Mouse (Mus musculus): ENCODE data around the gene Cstf2. TPM values are rescaled to one million over a fixed set of nuclear protein-coding genes. Genes with fewer than 3 reads are reported as not detected.

Cstf2 gene
- polyA plus RNA-seq, 1 experiment from 2014 or later: 68.4 TPM

GRCm38 (mm10) chrX:134132295-134132694 lies 73.3 kb downstream of the Cstf2 start:
- no peaks in the 10 kb centered on the region for H3K4me1 ChIP-seq (replicated peaks)
- ATAC-seq (ENCODE audit: low FRiP score, low read depth): no peak
- no peaks in the 10 kb centered on the region for H3K27me3 ChIP-seq
- no peak overlapping the region for H3K27ac ChIP-seq (replicated peaks)
- H3K36me3 ChIP-seq: no peaks in the 10 kb centered on the region
- no peak overlapping the region for H3K9ac ChIP-seq
- H3K9me3 ChIP-seq: no peaks in the 10 kb centered on the region
- WGBS: 36% methylated on average over 5 of the region's 5 CpGs
- H3K4me3 ChIP-seq: no peak overlapping the region
- H3K4me2 ChIP-seq: no peak overlapping the region

- Histone ChIP-seq H3K4me1 (replicated peaks) (no peaks in the 10 kb centered on the region), H3K27me3 (no peaks in the 10 kb centered on the region), H3K4me2 (no peak overlapping the region), H3K36me3 (no peaks in the 10 kb centered on the region), H3K4me3 (no peak overlapping the region), H3K9ac (no peak overlapping the region), H3K27ac (replicated peaks) (no peak overlapping the region), H3K9me3 (no peaks in the 10 kb centered on the region)
- no peak for ATAC-seq (ENCODE audit: low FRiP score, low read depth)
- WGBS: 51% methylated on average over 3 of the region's 3 CpGs
Observed at GRCm38 (mm10) chrX:134133821-134134220, 74.8 kb downstream of the Cstf2 start.

Small RNAs within 50 kb of the gene (microRNA-seq; reads per million reads assigned to microRNA genes)
- gene Mir3112: not detected

Other genes with a start within 250 kb of the Cstf2 start
- 0.85 and 1.2 TPM in 2 replicates for gene Tnmd, start 208.2 kb upstream of the Cstf2 start, polyA plus RNA-seq (2015; fragmentation: Nextera tagmentation; extraction: Ambion mirVana)
- gene Tspan6, start 160.8 kb upstream of the Cstf2 start, polyA plus RNA-seq (2015; fragmentation: Nextera tagmentation; extraction: Ambion mirVana): 262 and 265 TPM in 2 replicates
- gene Srpx2, start 150.8 kb upstream of the Cstf2 start, polyA plus RNA-seq (2015; fragmentation: Nextera tagmentation; extraction: Ambion mirVana): 1.2 and 1.4 TPM in 2 replicates
- 0.88 and 0.99 TPM in 2 replicates for gene Sytl4, start 77.4 kb upstream of the Cstf2 start, polyA plus RNA-seq (2015; fragmentation: Nextera tagmentation; extraction: Ambion mirVana)
- 0.85 and 0.89 TPM in 2 replicates for gene Xkrx, start 102.9 kb downstream of the Cstf2 start, polyA plus RNA-seq (2015; fragmentation: Nextera tagmentation; extraction: Ambion mirVana)
- gene Arl13a, start 128.3 kb downstream of the Cstf2 start, polyA plus RNA-seq (2015; fragmentation: Nextera tagmentation; extraction: Ambion mirVana): not detected in 2 replicates
- gene Nox1, start 162.8 kb downstream of the Cstf2 start, polyA plus RNA-seq (2015; fragmentation: Nextera tagmentation; extraction: Ambion mirVana): not detected in 2 replicates
- gene Trmt2b, start 217.8 kb downstream of the Cstf2 start, polyA plus RNA-seq (2015; fragmentation: Nextera tagmentation; extraction: Ambion mirVana): 6.7 and 7.3 TPM in 2 replicates
- gene Tmem35a, start 236.0 kb downstream of the Cstf2 start, polyA plus RNA-seq (2015; fragmentation: Nextera tagmentation; extraction: Ambion mirVana): 113 and 114 TPM in 2 replicates
- 6.3 and 8.6 TPM in 2 replicates for gene Cenpi, start 248.9 kb downstream of the Cstf2 start, polyA plus RNA-seq (2015; fragmentation: Nextera tagmentation; extraction: Ambion mirVana)